Mouse (Mus musculus): ENCODE data around the gene Fam117a.

- TF ChIP-seq CTCF (conservative IDR thresholded peaks at IDR 0.05; ENCODE audit: insufficient read depth, insufficient read length, low read depth, low read length): peak; percentile 70
- TF ChIP-seq POLR2A (IDR thresholded peaks at IDR 0.05; ENCODE audit: low read depth, low read length): no peak
These were observed 52.2 kb downstream of the Fam117a start for GRCm38 (mm10) chr11:95389006-95389405.

Measured in kidney, adult 2 months (tissue).